Mouse (Mus musculus): ENCODE results near the gene Auts2. TPM values are rescaled to one million over a fixed set of nuclear protein-coding genes. Genes with fewer than 3 reads are reported as not detected.

Gene Auts2
- polyA plus RNA-seq, 1 experiment from 2014 or later, result 32.6 TPM

DNA sequence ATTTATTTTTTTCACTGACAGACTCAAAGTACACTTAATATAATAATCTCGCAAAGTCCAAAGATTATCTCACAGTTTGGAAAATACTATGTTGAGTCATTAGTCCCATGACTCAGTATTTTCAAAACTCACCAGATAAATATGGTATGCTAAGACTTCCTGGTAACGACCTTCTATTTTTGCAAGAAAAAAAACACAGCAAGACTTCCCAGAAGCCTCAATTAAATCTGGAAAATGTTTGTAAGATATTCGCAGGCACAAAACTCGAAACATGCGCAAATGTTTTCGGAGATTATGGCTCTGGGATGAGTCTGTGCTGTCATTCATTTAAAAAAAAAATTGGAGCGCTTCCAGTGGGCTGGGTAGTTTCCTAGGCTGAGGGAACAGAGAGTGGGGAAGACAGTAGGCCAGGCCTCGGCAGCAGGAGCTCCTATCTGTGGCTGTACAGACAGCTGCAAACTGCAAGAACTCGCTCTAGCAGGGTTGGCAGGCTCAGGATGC lies 728.6 kb downstream of the Auts2 start:
- H3K36me3 ChIP-seq (ENCODE audit: control insufficient read depth, insufficient read depth, low read length), result no peaks in the 10 kb centered on the region
- H3K27me3 ChIP-seq (ENCODE audit: control insufficient read depth, insufficient read depth, low read length), result no peaks in the 10 kb centered on the region
- no peak overlapping the region for H3K9ac ChIP-seq (ENCODE audit: low read depth, low read length)
- ATAC-seq (ENCODE audit: low FRiP score, low TSS enrichment), result no peak
- no peaks in the 10 kb centered on the region for H3K4me1 ChIP-seq (ENCODE audit: control insufficient read depth, insufficient read depth, low read length)
- H3K9me3 ChIP-seq (ENCODE audit: control insufficient read depth, low read length), result no peaks in the 10 kb centered on the region
- no peak overlapping the region for H3K27ac ChIP-seq (ENCODE audit: low read depth, low read length)
- H3K4me2 ChIP-seq (replicated peaks; ENCODE audit: low read depth, low read length), result no peak overlapping the region
- 86% methylated on average over 9 of the region's 9 CpGs for WGBS
- H3K4me3 ChIP-seq (ENCODE audit: low read length), result no peak overlapping the region

- WGBS, result 77% methylated on average over 10 of the region's 10 CpGs
- ATAC-seq (ENCODE audit: low FRiP score, low TSS enrichment), result no peak
- Histone ChIP-seq H3K4me2 (replicated peaks; ENCODE audit: low read depth, low read length) (no peak overlapping the region), H3K27me3 (ENCODE audit: control insufficient read depth, insufficient read depth, low read length) (no peaks in the 10 kb centered on the region), H3K9me3 (ENCODE audit: control insufficient read depth, low read length) (no peaks in the 10 kb centered on the region), H3K27ac (ENCODE audit: low read depth, low read length) (no peak overlapping the region), H3K4me3 (ENCODE audit: low read length) (no peak overlapping the region), H3K9ac (ENCODE audit: low read depth, low read length) (no peak overlapping the region), H3K4me1 (ENCODE audit: control insufficient read depth, insufficient read depth, low read length) (no peaks in the 10 kb centered on the region), H3K36me3 (ENCODE audit: control insufficient read depth, insufficient read depth, low read length) (no peaks in the 10 kb centered on the region)
Observed at GRCm38 (mm10) chr5:131813952-131814502, 729.1 kb downstream of the Auts2 start.

- no peaks in the 10 kb centered on the region for H3K27me3 ChIP-seq (ENCODE audit: control insufficient read depth, insufficient read depth, low read length)
- H3K4me3 ChIP-seq (ENCODE audit: low read length), result no peak overlapping the region
- ATAC-seq (ENCODE audit: low FRiP score, low TSS enrichment), result no peak
- no peaks in the 10 kb centered on the region for H3K36me3 ChIP-seq (ENCODE audit: control insufficient read depth, insufficient read depth, low read length)
- no peaks in the 10 kb centered on the region for H3K9me3 ChIP-seq (ENCODE audit: control insufficient read depth, low read length)
- no peak overlapping the region for H3K4me2 ChIP-seq (replicated peaks; ENCODE audit: low read depth, low read length)
- H3K27ac ChIP-seq (ENCODE audit: low read depth, low read length), result no peak overlapping the region
- H3K9ac ChIP-seq (ENCODE audit: low read depth, low read length), result no peak overlapping the region
- 33% methylated on average over 7 of the region's 7 CpGs for WGBS
- H3K4me1 ChIP-seq (ENCODE audit: control insufficient read depth, insufficient read depth, low read length), result no peaks in the 10 kb centered on the region
Observed at GRCm38 (mm10) chr5:131813331-131813781, 729.8 kb downstream of the Auts2 start.

DNA sequence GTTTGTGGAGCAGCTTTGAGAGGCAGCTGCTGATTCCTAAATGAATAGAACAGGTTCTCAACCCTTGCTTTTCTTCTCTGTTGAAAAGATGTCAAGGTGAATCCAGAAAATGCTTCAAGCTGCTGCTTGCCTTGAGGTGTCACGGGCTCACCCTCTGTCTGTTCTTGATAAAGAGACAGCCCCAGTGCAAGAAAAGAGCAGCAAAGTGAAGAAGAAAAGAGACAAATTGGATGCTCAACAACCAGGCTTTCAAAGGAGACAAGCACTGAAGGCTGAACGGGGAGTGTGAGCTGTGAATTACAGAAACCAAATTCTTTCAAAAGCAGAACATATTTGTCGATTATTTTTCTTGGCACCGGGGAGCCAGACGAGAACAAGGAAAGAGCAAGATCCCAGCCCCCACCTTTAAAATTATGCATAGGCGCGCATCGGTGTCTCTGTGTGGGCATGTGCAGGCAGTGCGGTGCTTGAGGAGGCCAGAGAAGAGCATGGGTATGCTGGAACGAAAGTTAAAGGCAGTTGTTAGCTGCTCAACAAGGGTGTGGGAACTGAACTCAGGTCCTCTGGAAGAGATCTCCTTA lies 730.6 kb downstream of the Auts2 start:
- no peak overlapping the region for H3K4me3 ChIP-seq (ENCODE audit: low read length)
- H3K27ac ChIP-seq (ENCODE audit: low read depth, low read length), result no peak overlapping the region
- no peaks in the 10 kb centered on the region for H3K27me3 ChIP-seq (ENCODE audit: control insufficient read depth, insufficient read depth, low read length)
- ATAC-seq (ENCODE audit: low FRiP score, low TSS enrichment), result no peak
- H3K36me3 ChIP-seq (ENCODE audit: control insufficient read depth, insufficient read depth, low read length), result no peaks in the 10 kb centered on the region
- H3K4me2 ChIP-seq (replicated peaks; ENCODE audit: low read depth, low read length), result no peak overlapping the region
- H3K9ac ChIP-seq (ENCODE audit: low read depth, low read length), result no peak overlapping the region
- H3K4me1 ChIP-seq (ENCODE audit: control insufficient read depth, insufficient read depth, low read length), result no peaks in the 10 kb centered on the region
- no peaks in the 10 kb centered on the region for H3K9me3 ChIP-seq (ENCODE audit: control insufficient read depth, low read length)
- 77% methylated on average over 10 of the region's 10 CpGs for WGBS

GRCm38 (mm10) chr5:131806350-131806749 lies 736.8 kb downstream of the Auts2 start:
- no peak overlapping the region for H3K4me3 ChIP-seq (ENCODE audit: low read length)
- WGBS, result 90% methylated on average over 2 of the region's 2 CpGs
- no peaks in the 10 kb centered on the region for H3K9me3 ChIP-seq (ENCODE audit: control insufficient read depth, low read length)
- peaks cover 14% of the 10 kb centered on the region for H3K4me1 ChIP-seq (ENCODE audit: control insufficient read depth, insufficient read depth, low read length)
- no peak overlapping the region for H3K4me2 ChIP-seq (replicated peaks; ENCODE audit: low read depth, low read length)
- no peak overlapping the region for H3K27ac ChIP-seq (ENCODE audit: low read depth, low read length)
- H3K36me3 ChIP-seq (ENCODE audit: control insufficient read depth, insufficient read depth, low read length), result no peaks in the 10 kb centered on the region
- no peak for ATAC-seq (ENCODE audit: low FRiP score, low TSS enrichment)
- H3K9ac ChIP-seq (ENCODE audit: low read depth, low read length), result no peak overlapping the region
- no peaks in the 10 kb centered on the region for H3K27me3 ChIP-seq (ENCODE audit: control insufficient read depth, insufficient read depth, low read length)

DNA sequence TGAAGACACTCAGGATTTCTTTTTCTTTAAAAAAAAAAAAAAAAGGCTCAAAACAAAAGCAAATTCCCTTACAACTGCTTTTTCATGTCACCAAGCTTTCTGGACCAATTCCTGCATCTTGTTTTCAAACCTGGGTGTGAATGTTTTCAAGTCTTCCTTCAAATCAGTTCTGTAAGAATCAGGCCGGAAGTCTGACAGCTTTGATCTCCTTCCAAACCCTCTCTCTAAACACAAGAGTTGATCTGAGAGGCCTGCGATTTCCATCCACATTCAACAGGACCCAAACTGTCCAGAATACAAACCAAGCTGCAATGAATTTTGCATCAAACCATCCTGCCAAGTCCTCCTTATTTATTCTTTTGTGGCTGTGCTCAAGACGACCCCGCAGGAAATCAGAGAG lies 737.9 kb downstream of the Auts2 start:
- peaks cover 14% of the 10 kb centered on the region for H3K4me1 ChIP-seq (ENCODE audit: control insufficient read depth, insufficient read depth, low read length)
- no peak overlapping the region for H3K27ac ChIP-seq (ENCODE audit: low read depth, low read length)
- 69% methylated on average over 4 of the region's 4 CpGs for WGBS
- no peak overlapping the region for H3K9ac ChIP-seq (ENCODE audit: low read depth, low read length)
- H3K4me2 ChIP-seq (replicated peaks; ENCODE audit: low read depth, low read length), result no peak overlapping the region
- no peaks in the 10 kb centered on the region for H3K36me3 ChIP-seq (ENCODE audit: control insufficient read depth, insufficient read depth, low read length)
- H3K27me3 ChIP-seq (ENCODE audit: control insufficient read depth, insufficient read depth, low read length), result no peaks in the 10 kb centered on the region
- H3K9me3 ChIP-seq (ENCODE audit: control insufficient read depth, low read length), result no peaks in the 10 kb centered on the region
- ATAC-seq (ENCODE audit: low FRiP score, low TSS enrichment), result no peak
- no peak overlapping the region for H3K4me3 ChIP-seq (ENCODE audit: low read length)

DNA sequence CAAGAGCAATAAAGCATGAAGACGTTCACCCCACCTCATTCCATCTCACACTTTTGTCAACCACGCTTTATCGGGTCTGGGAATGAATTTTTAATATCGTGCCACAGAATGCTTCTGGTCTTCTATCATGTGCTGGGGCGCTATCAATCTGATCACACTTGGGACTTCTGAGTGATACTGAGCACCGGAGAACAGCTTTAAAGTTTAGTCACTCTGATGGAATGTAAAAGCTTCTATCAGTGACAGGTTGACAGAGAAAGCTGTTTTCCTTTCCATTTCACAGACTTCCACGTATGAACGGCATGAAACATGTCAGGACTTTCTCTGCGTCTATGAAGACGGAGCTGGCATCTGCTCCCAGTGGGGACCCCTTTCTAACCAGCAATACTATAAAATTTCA lies 739.5 kb downstream of the Auts2 start:
- Histone ChIP-seq H3K4me2 (replicated peaks; ENCODE audit: low read depth, low read length) (no peak overlapping the region), H3K9me3 (ENCODE audit: control insufficient read depth, low read length) (no peaks in the 10 kb centered on the region), H3K4me1 (ENCODE audit: control insufficient read depth, insufficient read depth, low read length) (peaks cover 14% of the 10 kb centered on the region), H3K4me3 (ENCODE audit: low read length) (no peak overlapping the region), H3K27ac (ENCODE audit: low read depth, low read length) (no peak overlapping the region), H3K36me3 (ENCODE audit: control insufficient read depth, insufficient read depth, low read length) (no peaks in the 10 kb centered on the region), H3K27me3 (ENCODE audit: control insufficient read depth, insufficient read depth, low read length) (no peaks in the 10 kb centered on the region), H3K9ac (ENCODE audit: low read depth, low read length) (no peak overlapping the region)
- WGBS, result 63% methylated on average over 10 of the region's 10 CpGs
- no peak for ATAC-seq (ENCODE audit: low FRiP score, low TSS enrichment)

- peak; percentile 90 for ATAC-seq (ENCODE audit: low FRiP score, low TSS enrichment)
- no peaks in the 10 kb centered on the region for H3K27me3 ChIP-seq (ENCODE audit: control insufficient read depth, insufficient read depth, low read length)
- no peak overlapping the region for H3K27ac ChIP-seq (ENCODE audit: low read depth, low read length)
- H3K36me3 ChIP-seq (ENCODE audit: control insufficient read depth, insufficient read depth, low read length), result no peaks in the 10 kb centered on the region
- H3K9me3 ChIP-seq (ENCODE audit: control insufficient read depth, low read length), result no peaks in the 10 kb centered on the region
- no peak overlapping the region for H3K4me2 ChIP-seq (replicated peaks; ENCODE audit: low read depth, low read length)
- 19% methylated on average over 6 of the region's 6 CpGs for WGBS
- H3K4me1 ChIP-seq (ENCODE audit: control insufficient read depth, insufficient read depth, low read length), result peaks cover 14% of the 10 kb centered on the region
- no peak overlapping the region for H3K9ac ChIP-seq (ENCODE audit: low read depth, low read length)
- H3K4me3 ChIP-seq (ENCODE audit: low read length), result no peak overlapping the region
Observed at GRCm38 (mm10) chr5:131802340-131803036, 740.7 kb downstream of the Auts2 start.

DNA sequence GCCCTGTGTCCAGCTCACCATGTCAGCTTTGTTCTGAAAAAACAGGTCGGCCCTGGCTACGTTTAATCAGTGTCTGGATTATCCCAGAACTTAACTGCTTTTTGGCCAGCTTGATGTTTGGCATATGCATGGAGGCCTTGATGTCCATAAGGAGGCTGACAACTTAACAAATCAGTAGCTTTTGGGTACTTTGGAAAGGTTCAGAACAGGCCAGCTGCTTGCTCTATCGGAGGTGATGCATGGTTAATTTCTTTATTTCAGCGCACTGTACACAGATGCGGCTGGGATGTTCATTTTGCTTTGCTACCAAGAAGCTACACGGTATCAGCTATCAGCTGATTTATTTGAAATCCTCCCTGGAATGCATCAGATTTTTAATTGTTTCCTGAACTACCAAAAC lies 741.2 kb downstream of the Auts2 start:
- H3K27ac ChIP-seq (ENCODE audit: low read depth, low read length), result no peak overlapping the region
- no peak overlapping the region for H3K9ac ChIP-seq (ENCODE audit: low read depth, low read length)
- WGBS, result 32% methylated on average over 6 of the region's 6 CpGs
- peak; percentile 83 for ATAC-seq (ENCODE audit: low FRiP score, low TSS enrichment)
- peaks cover 14% of the 10 kb centered on the region for H3K4me1 ChIP-seq (ENCODE audit: control insufficient read depth, insufficient read depth, low read length)
- H3K4me2 ChIP-seq (replicated peaks; ENCODE audit: low read depth, low read length), result no peak overlapping the region
- no peaks in the 10 kb centered on the region for H3K9me3 ChIP-seq (ENCODE audit: control insufficient read depth, low read length)
- H3K4me3 ChIP-seq (ENCODE audit: low read length), result no peak overlapping the region
- no peaks in the 10 kb centered on the region for H3K36me3 ChIP-seq (ENCODE audit: control insufficient read depth, insufficient read depth, low read length)
- no peaks in the 10 kb centered on the region for H3K27me3 ChIP-seq (ENCODE audit: control insufficient read depth, insufficient read depth, low read length)

Measured in kidney, embryonic 14.5 days (tissue).